Mouse (Mus musculus) heart, adult 2 months (tissue): ENCODE data around the gene Trpv3. TPM values are rescaled to one million over a fixed set of nuclear protein-coding genes. Genes with fewer than 3 reads are reported as not detected.
A peak's percentile ranks its signal among the peaks of the same experiment; 100 is the strongest.

ENCODE experiments used
- DNase-seq, 2 experiments: peaks; one replicate each; pipeline ENCODE4 v3.0.0; 2021
- H3K27ac ChIP-seq: fragments of 200-600 bp; 2 replicates; pipeline ENCODE4 v1.8.1; 2022
- H3K27me3 ChIP-seq: fragments of 200-500 bp; 2 replicates; pipeline ENCODE4 v1.6.1; 2012; ENCODE audit warnings: mild to moderate bottlenecking, low read length, inconsistent platforms, mixed read lengths; ENCODE audit not compliant: control insufficient read depth, insufficient read depth
- H3K36me3 ChIP-seq: fragments of 200-500 bp; 2 replicates; pipeline ENCODE4 v1.6.1; 2012; ENCODE audit warnings: low read length, inconsistent platforms; ENCODE audit not compliant: control insufficient read depth, insufficient read depth
- H3K4me1 ChIP-seq: fragments of 200-500 bp; 2 replicates; pipeline ENCODE4 v1.6.1; 2011; ENCODE audit warnings: low read length; ENCODE audit not compliant: control insufficient read depth, insufficient read depth
- H3K4me3 ChIP-seq: fragments of 200-600 bp; 2 replicates; pipeline ENCODE4 v1.8.1; 2022
- H3K79me2 ChIP-seq: fragments of 200-500 bp; replicated peaks from 2 replicates; pipeline ENCODE4 v1.6.1; 2012; ENCODE audit warnings: mild to moderate bottlenecking, inconsistent platforms, low read length, moderate library complexity, mixed read lengths; ENCODE audit not compliant: control insufficient read depth, insufficient read depth
- H3K9ac ChIP-seq: fragments of 200-500 bp; 2 replicates; pipeline ENCODE4 v1.6.1; 2012; ENCODE audit warnings: low read depth, mild to moderate bottlenecking, control low read depth, inconsistent platforms, low read length, mixed read lengths
- CTCF ChIP-seq: fragments of 200-600 bp; IDR thresholded peaks from 2 replicates; pipeline ENCODE4 v1.8.1; 2022; ENCODE audit warnings: antibody characterized with exemption, mild to moderate bottlenecking, moderate library complexity
- EP300 ChIP-seq: fragments of 200-500 bp; IDR thresholded peaks from 2 replicates; pipeline ENCODE4 v1.6.1; 2011; ENCODE audit warnings: low read depth, low read length, control low read depth; ENCODE audit not compliant: insufficient read depth
- POLR2A ChIP-seq: fragments of 200-500 bp; IDR thresholded peaks from 2 replicates; pipeline ENCODE4 v1.6.1; 2011; ENCODE audit warnings: mild to moderate bottlenecking, low read depth, low read length, control low read depth; ENCODE audit not compliant: insufficient read depth
- WGBS: fragments of 180-500 bp; shearing (Covaris S2); methylation state at CpG from one replicate; pipeline ENCODE4 v1.1.7; 2018; 5-methylcytosine and 5-hydroxymethylcytosine counted together
- intact Hi-C: fragments of 180-260 bp; cut with DNase I; formaldehyde crosslinking; loops from one replicate; pipeline ENCODE4 v1.15.1; 2025
- long read RNA-seq: library from polyadenylated mRNA; stranded (forward); transcript quantifications from one replicate; pipeline ENCODE4 v2.0.0, GENCODE M21; 2021
- polyA plus RNA-seq: library from polyadenylated mRNA; depleted of rRNA; stranded (reverse); fragments of >200 nt; gene quantifications from 2 replicates; pipeline ENCODE4 v1.2.3, GENCODE M21; 2012; rRNA removed
- total RNA-seq, 2 experiments: library from RNA; stranded (reverse); gene quantifications; 2 replicates each; pipeline ENCODE4 v1.2.3; 2021

Trpv3 gene
- total RNA-seq = under 1 TPM; 0.03 to 0.05 TPM
- polyA plus RNA-seq = 0.04 and 0.09 TPM in 2 replicates
- long read RNA-seq = 0 reads

DNA sequence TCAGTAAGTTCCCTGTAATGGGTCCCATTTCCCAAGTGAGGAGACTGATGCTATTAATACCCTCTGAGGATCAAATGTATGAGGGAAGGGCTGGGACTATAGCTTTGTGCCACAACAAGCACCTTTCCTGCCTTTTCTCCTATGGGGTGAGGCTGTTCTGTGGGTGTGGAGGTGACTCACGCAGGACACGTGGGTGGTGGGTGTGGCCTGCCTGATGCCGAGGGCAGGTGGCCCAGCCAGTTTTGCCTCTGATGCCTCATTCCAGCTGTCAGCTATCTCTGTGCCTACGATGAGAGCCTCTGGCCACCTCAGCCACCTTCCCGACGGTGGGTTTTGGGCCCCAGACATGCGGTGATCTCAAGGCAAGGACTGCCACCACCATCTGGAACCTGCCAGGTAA lies at the start of gene Trpv3:
Gene Trpv3 (plus strand): TSS at position 122 of the 400 bp plus-strand sequence.
- no peak within 1 kb of the TSS for H3K27ac ChIP-seq
- H3K27me3 ChIP-seq = no peaks in the 10 kb centered on the region
- H3K4me3 ChIP-seq = no peak within 1 kb of the TSS
- no peaks in the 10 kb centered on the region for H3K36me3 ChIP-seq
- TF ChIP-seq EP300 (no peak), CTCF (no peak), POLR2A (no peak)
- no peak within 1 kb of the TSS for H3K9ac ChIP-seq
- 79% methylated on average over 7 of the region's 7 CpGs for WGBS
- DNase-seq = no peak
- intact Hi-C loops = no loop called here
- H3K4me1 ChIP-seq = no peaks in the 10 kb centered on the region
- H3K79me2 ChIP-seq = no peaks in the 10 kb centered on the region

DNA sequence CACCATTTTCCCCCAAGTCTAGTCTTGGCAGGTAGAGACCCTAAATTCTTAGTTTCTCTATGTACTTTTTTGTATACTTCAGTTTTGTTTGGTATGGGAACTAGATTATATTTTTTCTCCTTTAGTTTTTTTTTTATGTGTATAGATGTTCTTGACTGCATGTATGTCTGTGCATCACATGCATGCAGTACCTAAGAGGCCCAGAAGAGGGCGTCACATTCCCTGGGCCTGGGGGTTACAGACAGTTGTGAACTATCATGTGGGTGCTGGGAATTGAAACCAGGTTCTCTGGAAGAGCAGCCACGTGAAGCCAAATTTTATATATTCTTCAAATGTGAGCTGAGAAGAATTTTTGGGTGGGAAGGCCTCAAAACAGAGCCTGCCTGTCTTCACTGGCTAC lies 47.5 kb upstream of the Trpv3 start:
- no peaks in the 10 kb centered on the region for H3K27me3 ChIP-seq
- intact Hi-C loops = loop anchor here (5.0 kb wide), 1 partner anchor 63 kb away; no protein-coding TSS in a partner anchor
- TF ChIP-seq POLR2A (no peak), EP300 (no peak), CTCF (peak; percentile 45)

DNA sequence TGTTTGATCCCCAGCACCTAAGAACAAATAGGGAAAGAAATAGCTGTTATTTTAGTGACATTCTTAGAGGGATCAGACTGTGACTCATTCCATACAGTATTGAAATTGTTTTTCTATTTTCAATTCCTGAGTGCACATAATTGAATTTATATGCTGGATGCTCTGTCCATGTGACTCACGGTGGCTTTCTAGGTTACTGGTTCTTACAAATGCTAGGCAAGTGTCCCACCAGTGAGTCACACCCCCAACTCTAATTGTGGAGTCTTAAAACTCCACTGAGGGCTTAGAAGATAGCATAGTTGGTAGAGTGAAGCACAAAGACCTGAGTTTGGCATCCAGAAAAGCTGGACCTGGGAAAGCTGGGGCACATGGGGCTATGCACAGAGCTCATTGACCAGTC lies 46.5 kb upstream of the Trpv3 start:
- no peaks in the 10 kb centered on the region for H3K36me3 ChIP-seq
- H3K27me3 ChIP-seq = no peaks in the 10 kb centered on the region
- intact Hi-C loops = loop anchor here (5.0 kb wide), 1 partner anchor 62 kb away; no protein-coding TSS in a partner anchor
- no peak overlapping the region for H3K27ac ChIP-seq
- TF ChIP-seq CTCF (no peak), POLR2A (no peak), EP300 (no peak)
- H3K9ac ChIP-seq = no peak overlapping the region
- no peaks in the 10 kb centered on the region for H3K4me1 ChIP-seq
- WGBS = 82% methylated on average over 1 of the region's 1 CpGs
- H3K79me2 ChIP-seq = no peaks in the 10 kb centered on the region
- no peak for DNase-seq
- no peak overlapping the region for H3K4me3 ChIP-seq

More for the DNA sequence above, 47.5 kb upstream of the Trpv3 start:
- no peaks in the 10 kb centered on the region for H3K36me3 ChIP-seq
- 56% methylated on average over 2 of the region's 2 CpGs for WGBS
- H3K27ac ChIP-seq = no peak overlapping the region
- H3K79me2 ChIP-seq = no peaks in the 10 kb centered on the region
- no peaks in the 10 kb centered on the region for H3K4me1 ChIP-seq
- no peak for DNase-seq
- no peak overlapping the region for H3K9ac ChIP-seq
- no peak overlapping the region for H3K4me3 ChIP-seq

DNA sequence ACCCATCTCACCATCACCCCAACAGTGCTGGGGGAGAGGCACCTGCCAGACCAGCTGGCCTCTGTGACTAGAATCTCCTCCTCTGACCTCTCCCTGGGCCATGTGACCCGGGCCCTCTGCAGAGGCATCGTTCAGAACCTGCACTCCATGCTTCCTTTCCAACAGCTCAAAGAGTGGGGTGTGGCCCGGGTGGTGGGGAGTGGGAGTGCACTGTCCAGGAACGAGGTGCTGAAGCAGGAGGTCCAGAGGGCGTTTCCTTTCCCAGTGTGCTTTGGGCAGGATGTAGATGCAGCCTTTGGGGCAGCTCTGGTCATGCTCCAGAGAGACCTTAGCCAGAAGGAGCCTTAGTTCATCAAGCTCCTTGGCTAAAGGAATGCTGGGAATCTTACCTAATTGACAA lies 44.3 kb upstream of the Trpv3 start:
- TF ChIP-seq EP300 = no peak
- no peak for TF ChIP-seq POLR2A
- no peak for TF ChIP-seq CTCF
- H3K36me3 ChIP-seq = no peaks in the 10 kb centered on the region
- H3K4me1 ChIP-seq = no peaks in the 10 kb centered on the region
- no peak overlapping the region for H3K9ac ChIP-seq
- DNase-seq = no peak
- H3K27ac ChIP-seq = no peak overlapping the region
- intact Hi-C loops = loop anchor here (5.0 kb wide), 1 partner anchor 59 kb away; no protein-coding TSS in a partner anchor
- no peak overlapping the region for H3K4me3 ChIP-seq
- 28% methylated on average over 5 of the region's 5 CpGs for WGBS
- no peaks in the 10 kb centered on the region for H3K27me3 ChIP-seq
- no peaks in the 10 kb centered on the region for H3K79me2 ChIP-seq

GRCm38 (mm10) chr11:73223966-73224365 lies 43.2 kb upstream of the Trpv3 start:
- peak; percentile 71 for TF ChIP-seq CTCF
- TF ChIP-seq EP300 = no peak
- 63% methylated on average over 2 of the region's 2 CpGs for WGBS
- Histone ChIP-seq H3K27ac (no peak overlapping the region), H3K79me2 (no peaks in the 10 kb centered on the region), H3K27me3 (no peaks in the 10 kb centered on the region), H3K9ac (no peak overlapping the region), H3K4me3 (no peak overlapping the region), H3K4me1 (no peaks in the 10 kb centered on the region), H3K36me3 (no peaks in the 10 kb centered on the region)
- peak in 1 of 2 experiments; percentile 24 for DNase-seq
- intact Hi-C loops = loop anchor here (5.0 kb wide), 1 partner anchor 58 kb away; no protein-coding TSS in a partner anchor

DNA sequence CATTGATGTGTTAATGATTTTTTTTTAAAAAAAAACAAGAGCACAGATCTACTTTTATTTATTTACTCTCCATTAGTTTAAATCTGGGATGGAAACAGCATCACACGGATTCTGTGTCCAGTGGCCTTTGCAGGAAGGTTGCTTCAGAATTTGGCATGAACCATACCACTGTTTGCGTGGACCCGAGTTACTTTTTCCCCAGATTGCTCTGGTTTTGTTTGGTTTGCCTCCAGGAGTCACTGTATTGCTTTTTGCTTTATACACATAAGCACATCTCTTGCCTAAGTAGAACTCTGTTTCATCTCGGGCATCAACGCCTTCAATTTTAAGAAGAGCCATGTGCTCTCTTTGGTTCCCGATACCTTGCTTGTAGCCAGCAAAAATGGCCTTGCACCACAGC lies 41.3 kb upstream of the Trpv3 start:
- Histone ChIP-seq H3K36me3 (no peaks in the 10 kb centered on the region), H3K79me2 (no peaks in the 10 kb centered on the region), H3K27ac (no peak overlapping the region), H3K4me1 (no peaks in the 10 kb centered on the region), H3K9ac (no peak overlapping the region), H3K27me3 (no peaks in the 10 kb centered on the region), H3K4me3 (no peak overlapping the region)
- no peak for DNase-seq
- intact Hi-C loops = no loop called here
- 80% methylated on average over 6 of the region's 6 CpGs for WGBS
- TF ChIP-seq EP300 (no peak), CTCF (no peak), POLR2A (no peak)
